9 mouse cellular contexts compared by ENCODE assay signal in genomic region chr7:75852363-75852762, GRCm38 (mm10). TPM values are rescaled to one million over a fixed set of nuclear protein-coding genes. Genes with fewer than 3 reads are reported as not detected.
DNase-seq lines count a peak whose midpoint lies in the region; ATAC-seq and TF ChIP-seq lines count a peak whose summit lies in the region.
"Had no signal": no experiment of that assay in that cellular context is flagged by ENCODE, and none has a peak within 500 bp of the region (broad histone marks: within the 10 kb centered on the region; RNA-seq: fewer than 3 reads in every experiment).

No protein-coding gene starts in this region.

- 0 out of 2 replicates have a peak overlapping the region, but pooled peaks have one; percentile 15 for H3K27ac ChIP-seq in lung, embryonic 14.5 days (ENCODE audit: low read depth)
- no peak overlapping the region for H3K27ac ChIP-seq in cerebellum, adult 2 months (ENCODE audit: insufficient read depth, low read length)
- H3K27ac ChIP-seq in hindbrain, embryonic 14.5 days: peak overlapping the region; percentile 80
- H3K27ac ChIP-seq: heart, adult 2 months had no signal

- H3K4me1 ChIP-seq in lung, embryonic 14.5 days (ENCODE audit: insufficient read depth): peaks cover 19% of the 10 kb centered on the region
- peaks cover 27% of the 10 kb centered on the region for H3K4me1 ChIP-seq in lung, adult 2 months (ENCODE audit: control insufficient read depth, insufficient read depth, low read length)
- peaks cover 35% of the 10 kb centered on the region for H3K4me1 ChIP-seq in cerebellum, adult 2 months (ENCODE audit: control insufficient read depth, insufficient read depth, low read length)
- peaks cover 54% of the 10 kb centered on the region for H3K4me1 ChIP-seq in hindbrain, embryonic 14.5 days (replicated peaks; ENCODE audit: control insufficient read depth, insufficient read depth, low read length)

- H3K4me3 ChIP-seq in lung, embryonic 14.5 days (ENCODE audit: low read depth, low read length): no peak overlapping the region
- no peak overlapping the region for H3K4me3 ChIP-seq in lung, adult 2 months (replicated peaks; ENCODE audit: extremely low read depth, low read depth, low read length)
- H3K4me3 ChIP-seq in cerebellum, adult 2 months (replicated peaks; ENCODE audit: insufficient read depth, low read depth, low read length): no peak overlapping the region
- no peak overlapping the region for H3K4me3 ChIP-seq in hindbrain, embryonic 14.5 days (replicated peaks; ENCODE audit: low read length)
- H3K4me3 ChIP-seq: heart, adult 2 months had no signal

- WGBS in lung, embryonic 14.5 days: 62% methylated on average over 4 of the region's 4 CpGs
- 38% methylated on average over 4 of the region's 4 CpGs for WGBS in lung, adult 2 months
- 22% methylated on average over 4 of the region's 4 CpGs for WGBS in cerebellum, adult 2 months
- 35% methylated on average over 4 of the region's 4 CpGs for whole genome bisulfite sequencing in hindbrain, embryonic 14.5 days

- no peak for ATAC-seq in lung, embryonic 14.5 days (ENCODE audit: insufficient read depth)
- ATAC-seq in hindbrain, embryonic 14.5 days (ENCODE audit: low FRiP score): peak; percentile 42; the same call in 1 of the 2 replicates

- intact Hi-C loops in left cerebral cortex, postnatal 36 days (cut with DNase I): no loop called here

- TF ChIP-seq CTCF in lung, embryonic 14.5 days (IDR thresholded peaks at IDR 0.05; ENCODE audit: low read depth): no peak
- no peak for TF ChIP-seq CTCF in lung, adult 2 months (IDR thresholded peaks at IDR 0.05; ENCODE audit: insufficient read depth, low read length)
- TF ChIP-seq CTCF in cerebellum, adult 2 months (IDR thresholded peaks at IDR 0.05; ENCODE audit: borderline replicate concordance, insufficient read depth, low read depth, low read length): no peak

- no peaks in the 10 kb centered on the region for H3K27me3 ChIP-seq in lung, embryonic 14.5 days (ENCODE audit: insufficient read depth, low read length)
- H3K27me3 ChIP-seq in cerebellum, adult 2 months (ENCODE audit: control insufficient read depth, insufficient read depth, low read length): no peaks in the 10 kb centered on the region
- no peaks in the 10 kb centered on the region for H3K27me3 ChIP-seq in hindbrain, embryonic 14.5 days (ENCODE audit: control insufficient read depth, insufficient read depth, low read length)

- peak overlapping the region; percentile 8; the same call in 1 of the 2 replicates for H3K9ac ChIP-seq in lung, embryonic 14.5 days
- H3K9ac ChIP-seq in hindbrain, embryonic 14.5 days: peak overlapping the region; percentile 14; the same call in 1 of the 2 replicates

- peak; percentile 32 for DNase-seq in lung, embryonic 14.5 days
- DNase-seq in lung, adult 2 months: no peak
- DNase-seq in cerebellum, adult 2 months: peak; percentile 53 to 58
- peak; percentile 65 for DNase-seq in hindbrain, embryonic 14.5 days (ENCODE audit: low spot score)
- peak; percentile 44 to 50 for DNase-seq in left cerebral cortex, postnatal 36 days (ENCODE audit: low spot score in 2 of 2)
- DNase-seq in retina, postnatal 1 day: peak; percentile 95
- no peak for DNase-seq in thymus, postnatal 36 days
- DNase-seq in heart, adult 11 months: no peak

- H3K9me3 ChIP-seq in lung, embryonic 14.5 days (ENCODE audit: low read depth, low read length): no peaks in the 10 kb centered on the region
- no peaks in the 10 kb centered on the region for H3K9me3 ChIP-seq in hindbrain, embryonic 14.5 days (ENCODE audit: control insufficient read depth, low read length)

- peaks cover 5% of the 10 kb centered on the region; the same call in 1 of the 2 replicates for H3K36me3 ChIP-seq in lung, embryonic 14.5 days (ENCODE audit: insufficient read depth)
- 0 out of 2 replicates have a peak, but pooled peaks cover 5% of the 10 kb centered on the region for H3K36me3 ChIP-seq in hindbrain, embryonic 14.5 days (replicated peaks; ENCODE audit: control insufficient read depth, insufficient read depth)

- TF ChIP-seq POLR2A in lung, adult 2 months (IDR thresholded peaks at IDR 0.05; ENCODE audit: borderline replicate concordance, extremely low read depth, low read depth, low read length): no peak
- no peak for TF ChIP-seq POLR2A in cerebellum, adult 2 months (IDR thresholded peaks at IDR 0.05; ENCODE audit: borderline replicate concordance, insufficient read depth, low read length)

- H3K4me2 ChIP-seq in lung, embryonic 14.5 days: no peak overlapping the region
- 0 out of 2 replicates have a peak overlapping the region, but pooled peaks have one; percentile 9 for H3K4me2 ChIP-seq in hindbrain, embryonic 14.5 days (replicated peaks)

RNA-seq across cellular contexts. Expression of gene Klhl25, which starts 4.3 kb away (rescaled TPM):
- 16.5 and 18.6 TPM in 2 replicates for polyA plus RNA-seq in lung, embryonic 14.5 days (2014; fragmentation: Nextera tagmentation; extraction: Ambion mirVana)
- polyA plus RNA-seq in lung, adult 2 months (2012; rRNA removed): 21.9 and 26.5 TPM in 2 replicates
- 8.9 and 9.6 TPM in 2 replicates for polyA plus RNA-seq in cerebellum, adult 2 months (2012; rRNA removed)
- 24.4 and 29.0 TPM in 2 replicates for polyA plus RNA-seq in hindbrain, embryonic 14.5 days (2014; fragmentation: Nextera tagmentation; extraction: Ambion mirVana)
- total RNA-seq in left cerebral cortex, postnatal 36 days (2021): 10 to 100 TPM in 1 of 2 experiments, 1 to 10 TPM in 1; 6.8 to 10.4 TPM

Comparison
In these comparisons a context has a peak if more than half of its experiments do, and no peak if none do; other contexts are left out.
1. DNase-seq: peak in lung, embryonic 14.5 days (single experiment), cerebellum, adult 2 months (2 of 2), hindbrain, embryonic 14.5 days (single experiment), left cerebral cortex, postnatal 36 days (2 of 2) and retina, postnatal 1 day (single experiment); none in lung, adult 2 months (single experiment), thymus, postnatal 36 days (0 of 2) and heart, adult 11 months (single experiment).